ENCODE assay signal across 9 mouse cellular contexts in the genomic region with DNA sequence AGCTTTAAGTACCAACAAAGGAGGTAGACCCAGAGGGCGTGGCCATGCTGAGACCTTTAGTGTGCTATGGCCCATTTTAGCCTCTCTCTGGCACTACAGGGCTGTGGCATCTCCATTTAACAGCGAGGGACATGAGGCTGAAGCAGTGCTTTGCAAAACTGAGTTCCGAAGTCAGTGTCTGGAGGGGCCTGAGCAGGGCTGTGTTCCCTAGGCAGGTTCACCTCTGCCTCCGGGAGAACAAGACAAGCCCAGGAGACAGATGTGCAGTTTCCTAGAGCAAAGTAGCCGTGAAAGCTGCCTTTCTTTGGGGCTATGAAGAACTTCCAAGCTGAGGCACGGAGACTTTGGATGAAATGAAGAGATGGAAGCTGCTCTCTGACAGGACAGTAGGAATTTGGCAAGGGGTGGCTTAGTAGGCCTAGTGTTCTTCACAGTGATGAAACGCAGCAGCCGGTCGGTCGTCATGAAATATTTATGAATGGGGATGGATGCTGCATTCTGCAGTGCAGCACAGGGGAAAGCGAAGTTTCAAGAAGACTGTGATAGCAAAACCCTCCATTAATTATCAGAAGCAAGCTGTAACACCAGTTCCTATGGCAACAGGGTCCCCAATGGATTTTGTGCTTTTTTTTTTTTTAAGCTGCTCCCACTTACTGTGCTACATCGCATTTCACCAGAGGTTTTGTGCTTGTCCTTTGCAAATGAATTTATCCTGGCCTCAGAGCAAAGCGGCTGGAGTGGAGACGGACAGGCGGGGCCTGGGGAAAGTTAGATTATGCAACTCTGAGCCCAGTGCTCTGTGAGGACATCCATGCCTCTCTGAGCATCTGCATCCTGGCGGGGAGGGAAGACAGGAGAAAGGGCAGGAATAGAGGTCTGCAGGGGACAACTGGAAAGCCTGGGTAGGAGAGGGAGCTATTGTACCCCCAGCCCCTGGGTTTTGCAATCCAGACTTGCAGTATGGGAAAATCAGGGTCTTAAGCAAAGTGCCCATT.
DNase-seq lines count a peak whose midpoint lies in the region; ATAC-seq and TF ChIP-seq lines count a peak whose summit lies in the region.
"Had no signal": no experiment of that assay in that cellular context is flagged by ENCODE, and none has a peak within 500 bp of the region (broad histone marks: within the 10 kb centered on the region; RNA-seq: fewer than 3 reads in every experiment).

No protein-coding gene starts in this region.

- H3K9me3 ChIP-seq in embryonic facial prominence, embryonic 11.5 days (replicated peaks; ENCODE audit: control insufficient read depth, low read length), result no peaks in the 10 kb centered on the region
- no peaks in the 10 kb centered on the region for H3K9me3 ChIP-seq in embryonic facial prominence, embryonic 10.5 days
- H3K9me3 ChIP-seq in stomach, embryonic 15.5 days, result no peaks in the 10 kb centered on the region
- no peaks in the 10 kb centered on the region for H3K9me3 ChIP-seq in stomach, postnatal 0 days (ENCODE audit: control insufficient read depth, low read length)
- H3K9me3 ChIP-seq in midbrain, embryonic 10.5 days (replicated peaks), result 0 out of 2 replicates have a peak, but pooled peaks cover 4% of the 10 kb centered on the region
- H3K9me3 ChIP-seq: lung, embryonic 15.5 days had no signal

- 0 out of 2 replicates have a peak, but pooled peaks have one; percentile 34 for ATAC-seq in embryonic facial prominence, embryonic 11.5 days (replicated peaks; ENCODE audit: insufficient number of reproducible peaks, low FRiP score, low TSS enrichment, low read depth)
- ATAC-seq in stomach, embryonic 15.5 days (ENCODE audit: insufficient read depth, low FRiP score, low read depth), result peak; percentile 63; the same call in 1 of the 2 replicates
- no peak for ATAC-seq in stomach, postnatal 0 days (ENCODE audit: low FRiP score, low TSS enrichment)

- H3K4me1 ChIP-seq in embryonic facial prominence, embryonic 11.5 days (ENCODE audit: control insufficient read depth, insufficient read depth, low read length), result no peaks in the 10 kb centered on the region
- peaks cover 17% of the 10 kb centered on the region; the same call in 1 of the 2 replicates for H3K4me1 ChIP-seq in embryonic facial prominence, embryonic 10.5 days
- no peaks in the 10 kb centered on the region for H3K4me1 ChIP-seq in stomach, embryonic 15.5 days
- no peaks in the 10 kb centered on the region for H3K4me1 ChIP-seq in stomach, postnatal 0 days (replicated peaks; ENCODE audit: control insufficient read depth, insufficient read depth)
- peaks cover 33% of the 10 kb centered on the region for H3K4me1 ChIP-seq in midbrain, embryonic 10.5 days

- H3K9ac ChIP-seq in embryonic facial prominence, embryonic 11.5 days (replicated peaks; ENCODE audit: low read length), result no peak overlapping the region
- H3K9ac ChIP-seq in stomach, embryonic 15.5 days, result no peak overlapping the region
- no peak overlapping the region for H3K9ac ChIP-seq in stomach, postnatal 0 days (ENCODE audit: low read length)
- H3K9ac ChIP-seq: lung, embryonic 15.5 days had no signal

- no peaks in the 10 kb centered on the region for H3K27me3 ChIP-seq in embryonic facial prominence, embryonic 11.5 days (ENCODE audit: control insufficient read depth, insufficient read depth, low read length)
- no peaks in the 10 kb centered on the region for H3K27me3 ChIP-seq in embryonic facial prominence, embryonic 10.5 days (replicated peaks; ENCODE audit: low read depth, poor library complexity, severe bottlenecking)
- no peaks in the 10 kb centered on the region for H3K27me3 ChIP-seq in stomach, embryonic 15.5 days (replicated peaks)
- no peaks in the 10 kb centered on the region for H3K27me3 ChIP-seq in stomach, postnatal 0 days (ENCODE audit: control insufficient read depth, insufficient read depth, low read length)
- no peaks in the 10 kb centered on the region for H3K27me3 ChIP-seq in midbrain, embryonic 10.5 days (ENCODE audit: low read depth, poor library complexity, severe bottlenecking)
- H3K27me3 ChIP-seq: lung, embryonic 15.5 days had no signal

- WGBS in embryonic facial prominence, embryonic 11.5 days, result 66% methylated on average over 16 of the region's 16 CpGs
- 68% methylated on average over 16 of the region's 16 CpGs for WGBS in embryonic facial prominence, embryonic 10.5 days
- 56% methylated on average over 16 of the region's 16 CpGs for WGBS in stomach, embryonic 15.5 days
- 49% methylated on average over 16 of the region's 16 CpGs for WGBS in stomach, postnatal 0 days
- 65% methylated on average over 16 of the region's 16 CpGs for WGBS in midbrain, embryonic 10.5 days

- no peak for TF ChIP-seq EP300 in stomach, postnatal 0 days (optimal IDR thresholded peaks at IDR 0.05)

- no peak for TF ChIP-seq CTCF in stomach, postnatal 0 days (IDR thresholded peaks at IDR 0.05; ENCODE audit: low read depth)

- DNase-seq in embryonic facial prominence, embryonic 11.5 days (ENCODE audit: low spot score), result no peak
- no peak for DNase-seq in embryonic facial prominence, embryonic 10.5 days (ENCODE audit: low spot score)
- DNase-seq in stomach, postnatal 0 days (ENCODE audit: low spot score), result no peak
- DNase-seq in midbrain, embryonic 10.5 days (ENCODE audit: low spot score), result no peak
- DNase-seq in cerebellum, adult 11 months, result no peak
- no peak for DNase-seq in adrenal gland, postnatal 4 days (ENCODE audit: low spot score in 2 of 2)
- DNase-seq in urinary bladder, postnatal 25 days (ENCODE audit: low spot score), result no peak

- H3K4me3 ChIP-seq in embryonic facial prominence, embryonic 11.5 days (ENCODE audit: low read depth, low read length), result no peak overlapping the region
- H3K4me3 ChIP-seq in embryonic facial prominence, embryonic 10.5 days, result no peak overlapping the region
- no peak overlapping the region for H3K4me3 ChIP-seq in stomach, embryonic 15.5 days (replicated peaks)
- no peak overlapping the region for H3K4me3 ChIP-seq in stomach, postnatal 0 days (ENCODE audit: low read depth, low read length)
- H3K4me3 ChIP-seq in midbrain, embryonic 10.5 days, result no peak overlapping the region
- H3K4me3 ChIP-seq: lung, embryonic 15.5 days had no signal

- H3K4me2 ChIP-seq in embryonic facial prominence, embryonic 11.5 days (ENCODE audit: low read depth, low read length), result no peak overlapping the region
- no peak overlapping the region for H3K4me2 ChIP-seq in stomach, embryonic 15.5 days
- no peak overlapping the region for H3K4me2 ChIP-seq in stomach, postnatal 0 days (replicated peaks; ENCODE audit: low read depth)
- H3K4me2 ChIP-seq: lung, embryonic 15.5 days had no signal

- no peaks in the 10 kb centered on the region for H3K36me3 ChIP-seq in embryonic facial prominence, embryonic 11.5 days (replicated peaks; ENCODE audit: control insufficient read depth, insufficient read depth, low read depth, low read length)
- H3K36me3 ChIP-seq in embryonic facial prominence, embryonic 10.5 days (replicated peaks), result no peaks in the 10 kb centered on the region
- no peaks in the 10 kb centered on the region for H3K36me3 ChIP-seq in stomach, embryonic 15.5 days
- no peaks in the 10 kb centered on the region for H3K36me3 ChIP-seq in stomach, postnatal 0 days (ENCODE audit: control insufficient read depth, insufficient read depth, low read length)
- no peaks in the 10 kb centered on the region for H3K36me3 ChIP-seq in midbrain, embryonic 10.5 days
- H3K36me3 ChIP-seq: lung, embryonic 15.5 days had no signal

- H3K27ac ChIP-seq in embryonic facial prominence, embryonic 11.5 days (replicated peaks; ENCODE audit: low read depth, low read length), result no peak overlapping the region
- no peak overlapping the region for H3K27ac ChIP-seq in embryonic facial prominence, embryonic 10.5 days (replicated peaks)
- no peak overlapping the region for H3K27ac ChIP-seq in stomach, embryonic 15.5 days
- H3K27ac ChIP-seq in stomach, postnatal 0 days (replicated peaks), result no peak overlapping the region
- H3K27ac ChIP-seq in midbrain, embryonic 10.5 days (replicated peaks), result peak overlapping the region; percentile 70
- H3K27ac ChIP-seq: lung, embryonic 15.5 days had no signal
